Mouse (Mus musculus) neural tube, embryonic 12.5 days (tissue): ENCODE measurements around the gene Chrnd. TPM values are rescaled to one million over a fixed set of nuclear protein-coding genes. Genes with fewer than 3 reads are reported as not detected.
A peak's percentile ranks its signal among the peaks of the same experiment; 100 is the strongest.

ENCODE experiments used
- ATAC-seq: fragments of 200-750 bp; cut with Nextera tagmentation; 2 replicates; pipeline ENCODE4 v1.8.0; 2017; ENCODE audit warnings: low read depth, mild to moderate bottlenecking, moderate TSS enrichment, moderate library complexity; ENCODE audit not compliant: low FRiP score
- H3K27ac ChIP-seq: fragments of 300-500 bp; sonication (generic); 2 replicates; pipeline ENCODE4 v1.5.1; 2016
- H3K27me3 ChIP-seq: fragments of 300-500 bp; sonication (generic); replicated peaks from 2 replicates; pipeline ENCODE4 v1.6.1; 2016; ENCODE audit warnings: mild to moderate bottlenecking
- H3K36me3 ChIP-seq: fragments of 300-500 bp; sonication (generic); 2 replicates; pipeline ENCODE4 v1.6.1; 2016; ENCODE audit warnings: mild to moderate bottlenecking
- H3K4me1 ChIP-seq: fragments of 300-500 bp; sonication (generic); 2 replicates; pipeline ENCODE4 v1.6.1; 2016
- H3K4me2 ChIP-seq: fragments of 300-500 bp; sonication (generic); replicated peaks from 2 replicates; pipeline ENCODE4 v1.6.1; 2016; ENCODE audit warnings: mild to moderate bottlenecking
- H3K4me3 ChIP-seq: fragments of 300-500 bp; sonication (generic); 2 replicates; pipeline ENCODE4 v1.5.1; 2016
- H3K9ac ChIP-seq: fragments of 300-500 bp; sonication (generic); 2 replicates; pipeline ENCODE4 v1.6.1; 2016; ENCODE audit warnings: mild to moderate bottlenecking
- H3K9me3 ChIP-seq: fragments of 300-500 bp; sonication (generic); 2 replicates; pipeline ENCODE4 v1.6.1; 2016; ENCODE audit warnings: mild to moderate bottlenecking
- WGBS: fragments of 180-500 bp; shearing (Covaris S2); methylation state at CpG from one replicate; pipeline ENCODE4 v1.1.7; 2016; 5-methylcytosine and 5-hydroxymethylcytosine counted together
- polyA plus RNA-seq: library from polyadenylated mRNA; unstranded; fragments of >200 nt; fragmentation: Nextera tagmentation; extraction: Ambion mirVana; gene quantifications from 2 replicates; pipeline ENCODE4 v1.2.1, GENCODE M21; 2016

Gene Chrnd
- polyA plus RNA-seq, 1 experiment from 2014 or later, result 0.53 TPM

- whole genome bisulfite sequencing, result 27% methylated on average over 11 of the region's 11 CpGs
- 0 out of 2 replicates have a peak, but pooled peaks have one; percentile 39 for ATAC-seq
- peaks cover 18% of the 10 kb centered on the region for H3K4me1 ChIP-seq
- H3K36me3 ChIP-seq, result no peaks in the 10 kb centered on the region
- no peak overlapping the region for H3K27ac ChIP-seq
- H3K27me3 ChIP-seq, result peaks cover 6% of the 10 kb centered on the region; the same call in 1 of the 2 replicates
- H3K9me3 ChIP-seq, result no peaks in the 10 kb centered on the region
- no peak overlapping the region for H3K9ac ChIP-seq
- H3K4me2 ChIP-seq, result no peak overlapping the region
- no peak overlapping the region for H3K4me3 ChIP-seq
Measured at GRCm38 (mm10) chr1:87164164-87164795, 26.1 kb upstream of the Chrnd start.

- no peaks in the 10 kb centered on the region for H3K36me3 ChIP-seq
- H3K4me1 ChIP-seq, result peaks cover 19% of the 10 kb centered on the region
- H3K4me2 ChIP-seq, result no peak overlapping the region
- no peak overlapping the region for H3K9ac ChIP-seq
- no peaks in the 10 kb centered on the region for H3K9me3 ChIP-seq
- ATAC-seq, result 0 out of 2 replicates have a peak, but pooled peaks have one; percentile 2
- no peak overlapping the region for H3K4me3 ChIP-seq
- 32% methylated on average over 9 of the region's 9 CpGs for WGBS
- peaks cover 6% of the 10 kb centered on the region; the same call in 1 of the 2 replicates for H3K27me3 ChIP-seq
- no peak overlapping the region for H3K27ac ChIP-seq
Measured at GRCm38 (mm10) chr1:87164796-87165184, 25.6 kb upstream of the Chrnd start.

- Histone ChIP-seq H3K9me3 (no peaks in the 10 kb centered on the region), H3K27me3 (peaks cover 19% of the 10 kb centered on the region), H3K4me3 (no peak overlapping the region), H3K9ac (0 out of 2 replicates have a peak overlapping the region, but pooled peaks have one; percentile 26), H3K4me2 (peak overlapping the region; percentile 20; the same call in 1 of the 2 replicates), H3K4me1 (peaks cover 25% of the 10 kb centered on the region), H3K27ac (peak overlapping the region; percentile 58; the same call in 1 of the 2 replicates), H3K36me3 (no peaks in the 10 kb centered on the region)
- peak; percentile 23; the same call in 1 of the 2 replicates for ATAC-seq
- 11% methylated on average over 19 of the region's 19 CpGs for WGBS
Measured at GRCm38 (mm10) chr1:87170458-87170857, 19.9 kb upstream of the Chrnd start.

GRCm38 (mm10) chr1:87171312-87171711 lies 19.1 kb upstream of the Chrnd start:
- no peak overlapping the region for H3K27ac ChIP-seq
- no peaks in the 10 kb centered on the region for H3K9me3 ChIP-seq
- no peak for ATAC-seq
- peaks cover 34% of the 10 kb centered on the region for H3K4me1 ChIP-seq
- 79% methylated on average over 1 of the region's 1 CpGs for WGBS
- peaks cover 14% of the 10 kb centered on the region for H3K27me3 ChIP-seq
- no peak overlapping the region for H3K4me2 ChIP-seq
- H3K4me3 ChIP-seq, result no peak overlapping the region
- no peak overlapping the region for H3K9ac ChIP-seq
- no peaks in the 10 kb centered on the region for H3K36me3 ChIP-seq

- H3K4me1 ChIP-seq, result peaks cover 40% of the 10 kb centered on the region
Measured at GRCm38 (mm10) chr1:87172316-87172715, 18.1 kb upstream of the Chrnd start.

GRCm38 (mm10) chr1:87174006-87174955 lies 16.1 kb upstream of the Chrnd start:
- no peak overlapping the region for H3K9ac ChIP-seq
- no peaks in the 10 kb centered on the region for H3K9me3 ChIP-seq
- no peak overlapping the region for H3K27ac ChIP-seq
- H3K36me3 ChIP-seq, result no peaks in the 10 kb centered on the region
- 0 out of 2 replicates have a peak overlapping the region, but pooled peaks have one; percentile 22 for H3K4me2 ChIP-seq
- 21% methylated on average over 28 of the region's 28 CpGs for WGBS
- H3K27me3 ChIP-seq, result peaks cover 13% of the 10 kb centered on the region
- no peak overlapping the region for H3K4me3 ChIP-seq
- no peak for ATAC-seq
- peaks cover 32% of the 10 kb centered on the region for H3K4me1 ChIP-seq

More at GRCm38 (mm10) chr1:87172316-87172715, 18.1 kb upstream of the Chrnd start:
- Histone ChIP-seq H3K4me2 (peak overlapping the region; percentile 9), H3K9me3 (no peaks in the 10 kb centered on the region), H3K36me3 (no peaks in the 10 kb centered on the region), H3K27me3 (peaks cover 13% of the 10 kb centered on the region), H3K9ac (no peak overlapping the region), H3K4me3 (no peak overlapping the region), H3K27ac (peak overlapping the region; percentile 44)
- 46% methylated on average over 9 of the region's 9 CpGs for WGBS
- no peak for ATAC-seq

GRCm38 (mm10) chr1:87175852-87176292 lies 14.5 kb upstream of the Chrnd start:
- Histone ChIP-seq H3K4me2 (peak overlapping the region; percentile 22; the same call in 1 of the 2 replicates), H3K4me3 (no peak overlapping the region), H3K9ac (no peak overlapping the region), H3K27me3 (peaks cover 4% of the 10 kb centered on the region; the same call in 1 of the 2 replicates), H3K4me1 (peaks cover 21% of the 10 kb centered on the region), H3K9me3 (no peaks in the 10 kb centered on the region), H3K36me3 (no peaks in the 10 kb centered on the region), H3K27ac (no peak overlapping the region)
- ATAC-seq, result peak; percentile 87
- 4% methylated on average over 11 of the region's 11 CpGs for WGBS

- Histone ChIP-seq H3K4me1 (peaks cover 19% of the 10 kb centered on the region), H3K27me3 (peaks cover 42% of the 10 kb centered on the region), H3K9me3 (no peaks in the 10 kb centered on the region), H3K9ac (no peak overlapping the region), H3K4me2 (no peak overlapping the region), H3K36me3 (no peaks in the 10 kb centered on the region), H3K27ac (no peak overlapping the region), H3K4me3 (no peak overlapping the region)
- no peak for ATAC-seq
- WGBS, result 58% methylated on average over 5 of the region's 5 CpGs
Measured at GRCm38 (mm10) chr1:87180896-87181295, 9.5 kb upstream of the Chrnd start.

- no peak for ATAC-seq
- Histone ChIP-seq H3K4me1 (peaks cover 17% of the 10 kb centered on the region), H3K9ac (no peak within 1 kb of the TSS), H3K4me3 (no peak within 1 kb of the TSS), H3K27ac (no peak within 1 kb of the TSS), H3K27me3 (peaks cover 58% of the 10 kb centered on the region), H3K36me3 (no peaks in the 10 kb centered on the region), H3K4me2 (no peak within 1 kb of the TSS), H3K9me3 (no peaks in the 10 kb centered on the region)
- WGBS, result 22% methylated on average over 9 of the region's 9 CpGs
Measured at GRCm38 (mm10) chr1:87183013-87183412, 7.4 kb upstream of the Chrnd start, which contains the start of gene Prss56. Gene Prss56, plus strand, starts transcription at chr1:87183313.

GRCm38 (mm10) chr1:87183998-87184750 lies 6.2 kb upstream of the Chrnd start:
- Histone ChIP-seq H3K9ac (no peak overlapping the region), H3K4me3 (no peak overlapping the region), H3K27me3 (peaks cover 64% of the 10 kb centered on the region), H3K4me1 (peaks cover 17% of the 10 kb centered on the region), H3K36me3 (no peaks in the 10 kb centered on the region), H3K27ac (no peak overlapping the region), H3K4me2 (peak overlapping the region; percentile 46), H3K9me3 (no peaks in the 10 kb centered on the region)
- no peak for ATAC-seq
- 33% methylated on average over 15 of the region's 15 CpGs for WGBS

- no peak overlapping the region for H3K4me3 ChIP-seq
- WGBS, result 11% methylated on average over 20 of the region's 20 CpGs
- no peaks in the 10 kb centered on the region for H3K36me3 ChIP-seq
- H3K4me2 ChIP-seq, result peak overlapping the region; percentile 46
- peaks cover 17% of the 10 kb centered on the region for H3K4me1 ChIP-seq
- H3K27ac ChIP-seq, result no peak overlapping the region
- peaks cover 64% of the 10 kb centered on the region for H3K27me3 ChIP-seq
- peak; percentile 26; the same call in 1 of the 2 replicates for ATAC-seq
- no peak overlapping the region for H3K9ac ChIP-seq
- H3K9me3 ChIP-seq, result no peaks in the 10 kb centered on the region
Measured at GRCm38 (mm10) chr1:87184751-87185139, 5.7 kb upstream of the Chrnd start.
